Mouse (Mus musculus) spleen, postnatal 10 days (tissue): ENCODE data around the gene Rnpepl1.

Source experiments
- DNase-seq, 2 experiments: peaks; one replicate each; pipeline ENCODE4 v3.0.0; 2021 to 2022; ENCODE audit warnings: low spot score in 2 of 2

Gene Rnpepl1

GRCm38 (mm10) chr1:92906779-92907631, 3.6 kb upstream of the Rnpepl1 start, which contains the start of gene Dusp28:
TSS of gene Dusp28 (plus strand) at chr1:92906981.
- DNase-seq, result peak; percentile 81 to 91

GRCm38 (mm10) chr1:92907632-92908360, 2.8 kb upstream of the Rnpepl1 start:
- no peak for DNase-seq

DNA sequence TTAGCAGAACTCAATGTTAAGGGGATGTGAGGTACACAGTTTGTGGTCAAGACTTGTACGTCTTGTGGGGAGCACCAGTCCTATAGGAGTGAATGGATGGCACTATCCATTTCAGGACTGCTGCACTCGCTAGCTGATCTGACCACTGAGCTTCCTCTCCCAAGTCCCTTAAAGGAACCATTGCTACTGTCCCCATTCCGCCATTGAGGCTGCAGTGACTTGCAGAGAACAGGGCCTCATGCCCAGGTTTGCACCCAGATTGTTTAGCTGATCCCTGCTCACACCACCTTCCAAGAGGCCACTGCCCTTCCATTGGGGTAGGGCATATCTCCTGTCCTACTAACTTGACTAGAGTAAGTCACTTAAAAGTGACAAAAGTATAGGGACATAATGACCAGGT, 1.9 kb upstream of the Rnpepl1 start:
- DNase-seq, result no peak

DNA sequence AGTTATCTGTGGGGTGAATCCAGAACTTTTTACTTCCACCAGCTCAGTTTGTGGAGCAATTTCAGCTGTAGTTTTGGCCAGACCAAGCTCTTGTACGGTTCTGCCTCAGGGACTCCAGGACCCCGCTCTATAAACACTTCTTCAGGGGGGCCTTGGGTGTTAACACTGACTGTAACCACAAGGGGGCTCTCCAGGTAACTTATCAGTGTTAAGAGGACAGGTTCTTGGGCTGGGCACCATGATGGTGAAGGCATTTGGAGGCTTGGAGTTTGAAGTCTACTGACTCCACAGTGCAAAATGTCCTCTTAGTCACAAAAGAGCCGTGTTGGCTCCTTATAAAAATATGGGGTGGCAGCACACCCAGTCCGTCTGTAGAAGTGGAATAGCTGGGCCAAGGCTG, 1.5 kb upstream of the Rnpepl1 start:
- no peak for DNase-seq

DNA sequence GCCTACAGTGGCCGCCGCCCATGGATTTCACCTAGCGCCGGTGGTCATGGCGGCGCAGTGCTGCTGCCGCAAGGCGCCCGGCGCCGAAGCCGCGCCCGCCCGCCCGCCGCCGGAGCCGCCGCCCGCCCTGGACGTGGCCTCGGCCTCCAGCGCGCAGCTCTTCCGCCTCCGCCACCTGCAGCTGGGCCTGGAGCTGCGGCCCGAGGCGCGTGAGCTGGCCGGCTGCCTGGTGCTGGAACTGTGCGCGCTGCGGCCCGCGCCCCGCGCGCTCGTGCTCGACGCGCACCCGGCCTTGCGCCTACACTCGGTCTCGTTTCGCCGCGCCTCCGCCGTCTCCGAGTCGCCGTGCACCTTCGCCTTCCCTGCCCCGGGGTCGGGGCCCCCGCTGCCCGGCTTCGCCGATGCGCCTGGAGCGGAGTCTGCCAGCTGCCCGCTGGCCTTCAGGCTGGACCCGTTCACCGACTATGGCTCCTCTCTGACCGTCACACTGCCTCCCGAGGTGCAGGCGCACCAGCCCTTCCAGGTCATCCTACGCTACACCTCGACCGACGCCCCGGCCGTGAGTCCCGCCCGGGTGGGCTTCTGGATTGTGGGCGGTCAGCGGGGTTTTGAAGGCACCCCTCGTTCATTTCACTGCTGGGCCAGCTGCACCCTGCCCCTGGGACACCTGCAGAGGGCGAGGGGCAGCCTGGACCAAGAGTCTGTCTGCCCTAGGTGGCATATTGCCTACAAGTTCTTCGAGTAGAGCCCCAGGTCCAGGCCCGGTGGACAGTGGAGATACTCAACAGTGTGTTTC, 540 bp downstream of the Rnpepl1 start:
- peak; percentile 68 to 73 for DNase-seq

DNA sequence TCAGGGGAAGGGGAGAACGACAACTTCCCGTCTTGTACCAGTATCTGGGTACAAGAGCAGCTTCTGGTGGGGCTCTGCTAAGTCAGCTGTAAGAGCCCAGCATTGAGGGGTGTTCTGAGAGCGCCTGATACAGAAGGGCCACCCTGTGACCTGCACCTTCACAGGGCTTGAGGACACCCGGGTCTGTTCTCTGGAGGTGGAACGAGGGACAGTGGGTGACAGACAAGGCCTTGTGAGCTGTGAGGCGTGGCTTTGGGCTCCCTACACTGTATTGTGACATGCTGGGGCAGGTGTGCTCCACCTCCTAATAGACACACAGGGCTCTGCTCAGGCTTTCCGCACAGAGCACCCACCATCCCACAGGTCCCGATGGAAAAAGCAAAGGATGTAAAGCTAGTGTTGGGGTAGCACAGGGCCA, 1.1 kb downstream of the Rnpepl1 start:
- DNase-seq, result no peak

- DNase-seq, result no peak
Observed at GRCm38 (mm10) chr1:92912286-92912685, 1.7 kb downstream of the Rnpepl1 start.

- DNase-seq, result no peak
Observed at GRCm38 (mm10) chr1:92914239-92914638, 3.7 kb downstream of the Rnpepl1 start.

DNA sequence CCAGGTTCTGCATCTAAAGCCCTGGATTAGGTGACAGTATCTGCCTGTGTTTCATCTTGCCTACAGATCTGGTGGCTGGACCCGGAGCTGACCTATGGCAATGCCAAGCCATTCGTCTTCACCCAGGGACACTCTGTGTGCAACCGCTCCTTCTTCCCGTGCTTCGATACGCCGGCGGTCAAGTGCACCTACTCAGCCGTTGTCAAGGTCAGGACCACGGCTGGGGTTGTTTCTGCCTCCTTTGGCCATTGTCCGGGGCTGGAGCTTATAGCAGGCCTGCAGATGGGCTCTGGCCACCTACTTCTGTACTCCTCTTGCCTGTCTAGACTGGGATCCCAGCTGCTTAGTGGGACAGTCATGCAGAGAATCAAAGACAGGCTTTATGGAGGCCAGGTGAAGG, 4.4 kb downstream of the Rnpepl1 start:
- no peak for DNase-seq

DNA sequence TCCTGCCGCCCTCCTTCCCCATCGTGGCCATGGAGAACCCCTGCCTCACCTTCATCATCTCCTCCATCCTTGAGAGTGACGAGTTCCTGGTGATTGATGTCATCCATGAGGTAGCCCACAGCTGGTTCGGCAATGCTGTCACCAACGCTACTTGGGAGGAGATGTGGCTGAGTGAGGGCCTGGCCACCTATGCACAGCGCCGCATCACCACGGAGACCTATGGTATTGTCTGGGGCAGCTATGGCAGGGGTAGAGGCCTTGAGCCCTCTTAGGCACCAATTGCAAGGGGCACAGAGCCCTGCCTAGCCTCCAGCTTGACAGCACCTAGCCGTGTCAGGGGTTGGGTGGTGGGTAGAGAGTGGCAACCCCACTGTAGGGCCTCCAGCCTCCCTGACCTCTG, 6.1 kb downstream of the Rnpepl1 start:
- no peak for DNase-seq

GRCm38 (mm10) chr1:92919151-92919550, 8.6 kb downstream of the Rnpepl1 start:
- peak in 1 of 2 experiments; percentile 12 for DNase-seq

DNA sequence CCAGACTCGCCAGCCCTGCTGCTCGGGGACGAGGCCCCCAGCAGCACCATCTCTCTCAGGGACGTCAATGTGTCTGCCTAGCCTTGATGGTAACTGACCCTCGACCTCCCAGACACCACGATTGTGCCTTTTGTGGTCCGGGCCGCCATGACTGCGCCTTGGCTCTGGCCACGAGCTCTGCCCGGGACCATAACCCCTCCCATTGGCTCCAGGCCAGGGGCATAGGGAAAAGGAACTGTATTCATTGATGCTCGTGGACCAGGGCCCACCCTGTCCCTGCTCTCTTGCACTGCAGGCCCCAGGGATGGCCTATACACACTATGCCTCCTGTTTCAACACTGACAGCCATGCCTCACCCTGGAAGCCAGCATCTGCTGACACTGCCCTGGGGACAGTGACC, 9.2 kb downstream of the Rnpepl1 start:
- DNase-seq, result peak in 1 of 2 experiments; percentile 15

DNA sequence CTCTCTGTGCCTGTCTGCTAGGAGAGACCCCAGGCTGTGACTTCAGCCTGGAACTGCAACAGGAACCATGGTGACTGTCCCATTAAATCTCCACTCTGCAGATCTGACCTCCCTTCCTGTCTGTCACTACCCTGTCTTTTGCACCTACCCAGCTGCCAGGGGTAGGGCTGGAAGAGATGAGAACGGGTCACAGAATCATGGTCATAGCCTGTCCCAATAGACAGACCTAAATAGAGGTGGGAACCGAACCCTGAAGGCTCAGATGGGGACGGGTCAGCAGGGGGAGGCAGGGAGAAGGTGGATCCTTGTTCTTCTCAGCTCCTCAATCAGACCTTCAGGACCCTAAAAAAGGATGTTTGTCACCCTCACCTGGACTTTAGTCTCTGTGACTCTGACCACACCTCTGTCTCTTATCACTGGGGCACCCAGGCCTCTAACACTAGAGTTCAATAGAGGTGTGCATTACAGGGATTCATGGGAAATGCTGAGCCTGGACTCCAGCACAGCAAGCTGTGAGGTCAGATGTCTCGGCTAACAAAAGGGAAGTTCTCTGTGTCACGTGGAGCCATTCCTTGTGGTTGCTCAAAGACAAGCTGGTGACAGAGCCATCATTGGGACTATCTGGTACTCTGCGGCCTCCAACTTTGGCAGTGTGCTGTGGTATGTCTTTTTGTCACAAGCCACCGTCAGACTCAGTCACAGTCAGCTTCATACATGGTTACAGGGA, 10.1 kb downstream of the Rnpepl1 start:
- no peak for DNase-seq

DNA sequence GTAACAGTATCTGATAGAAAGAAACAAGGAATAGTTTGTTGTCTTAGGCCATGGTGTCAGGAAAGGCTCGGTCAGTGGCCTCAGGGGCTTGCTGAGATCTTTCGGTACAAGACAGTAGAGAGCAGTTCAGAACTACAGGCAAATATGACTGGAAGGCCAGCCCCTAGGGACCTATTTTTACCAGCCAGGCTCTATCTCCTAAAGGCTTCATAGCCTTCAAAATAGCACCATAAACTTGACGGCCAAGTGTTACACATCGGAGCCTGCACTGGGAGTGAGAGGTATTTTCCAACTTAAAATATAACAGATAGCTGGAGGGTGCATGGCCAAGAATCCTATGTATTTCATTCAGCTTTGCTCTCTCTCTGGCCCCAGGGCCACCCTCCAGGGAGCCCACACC, 10.9 kb downstream of the Rnpepl1 start:
- DNase-seq, result no peak

- no peak for DNase-seq
Observed at GRCm38 (mm10) chr1:92930171-92930706, 19.7 kb downstream of the Rnpepl1 start.

- DNase-seq, result no peak
Observed at GRCm38 (mm10) chr1:92933611-92934010, 23.0 kb downstream of the Rnpepl1 start.

DNA sequence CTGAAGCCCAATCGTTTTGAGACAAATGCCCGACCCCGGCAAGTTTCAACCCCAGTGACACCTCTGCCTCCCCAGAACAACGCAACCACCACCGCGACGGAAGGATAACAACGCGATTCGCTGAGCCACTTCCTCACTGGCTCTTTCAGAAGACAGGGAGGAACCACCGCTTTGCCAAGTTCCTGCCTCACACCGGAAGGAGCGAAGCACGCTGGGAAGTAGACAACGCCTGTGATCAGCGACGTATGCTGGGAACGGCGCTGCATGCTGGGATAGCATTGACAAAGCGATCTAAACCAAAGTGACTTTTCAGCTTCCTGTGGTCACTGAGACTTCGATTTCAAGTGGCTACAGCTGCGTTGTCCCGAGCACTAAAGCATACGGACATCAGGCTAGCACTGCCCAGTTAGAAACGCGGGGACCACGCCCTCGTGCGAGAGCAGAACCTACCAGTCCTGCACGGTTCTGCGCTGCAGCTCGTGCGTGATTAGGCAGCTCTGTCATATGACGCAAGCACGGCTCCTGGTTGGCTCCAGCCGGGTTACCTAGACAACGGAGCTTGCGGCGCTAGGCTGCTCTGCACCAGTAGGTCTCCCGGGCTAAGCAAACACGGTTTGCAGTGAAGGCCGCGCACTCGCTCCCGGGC, 23.7 kb downstream of the Rnpepl1 start, which contains the start of gene Capn10:
TSS of gene Capn10 (plus strand) at position 195 of the 646 bp plus-strand sequence.
- DNase-seq, result peak; percentile 87 to 92

DNA sequence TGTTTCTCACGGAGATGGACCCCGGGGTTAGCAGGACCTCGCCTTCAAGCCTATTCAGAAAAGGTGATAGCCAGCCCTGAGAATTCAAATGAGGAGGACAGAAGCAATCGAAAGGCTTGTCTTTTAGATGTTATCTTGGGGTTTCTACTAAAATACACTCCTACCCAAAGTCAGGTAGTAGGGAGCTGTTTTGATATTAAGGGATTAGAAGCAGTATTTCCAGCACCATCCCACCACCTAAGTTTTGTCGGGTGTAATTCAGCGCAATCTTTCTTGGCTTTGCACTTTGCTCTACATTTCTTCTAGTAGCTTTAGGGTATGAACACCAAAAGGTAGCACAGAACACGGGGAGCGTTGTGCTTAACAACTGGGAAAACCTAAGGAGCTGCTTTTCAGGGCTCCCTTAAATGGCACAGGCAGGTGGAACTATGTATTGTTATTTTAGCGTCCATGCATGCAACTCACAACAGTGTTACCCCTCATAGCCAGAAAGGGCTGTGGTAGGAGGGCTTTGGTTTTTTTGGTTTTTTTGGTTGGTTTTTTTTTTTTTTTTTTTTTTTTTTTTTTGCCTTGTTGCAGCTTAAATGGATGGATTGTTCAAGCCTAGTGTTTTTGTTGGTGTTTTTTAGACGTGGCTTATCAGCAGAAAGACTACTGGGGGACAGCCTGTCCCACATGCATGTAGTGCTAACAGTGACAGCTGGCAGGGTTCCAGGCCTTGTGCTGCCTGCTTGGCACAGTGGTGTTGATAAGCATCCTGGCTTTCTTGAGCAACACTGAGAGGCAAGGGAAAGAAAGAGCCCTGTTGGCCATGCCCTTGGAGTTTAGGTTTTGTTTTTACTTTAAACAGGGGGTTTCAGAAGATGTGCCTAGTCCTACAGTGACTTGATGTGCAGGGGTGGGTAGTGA, 24.7 kb downstream of the Rnpepl1 start:
- DNase-seq, result peak; percentile 43 to 79

DNA sequence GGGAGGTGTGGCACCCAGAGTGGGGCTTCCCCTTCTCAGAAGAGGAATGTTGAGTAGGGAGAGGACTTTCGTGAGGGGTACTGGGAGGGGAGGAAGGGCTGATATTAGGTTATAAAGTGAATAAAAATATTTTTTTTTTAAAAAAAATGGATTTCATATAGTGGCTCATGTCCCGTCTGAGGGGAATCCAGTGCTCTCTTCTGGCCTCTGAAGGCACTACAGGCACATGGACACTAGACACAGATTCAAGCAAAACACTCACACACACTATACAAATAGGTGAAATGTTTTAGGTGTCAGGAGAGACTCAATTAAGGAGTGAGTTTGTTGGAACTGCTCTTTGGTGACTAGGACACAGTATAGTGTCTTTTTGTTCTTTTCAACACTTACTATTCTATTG, 25.4 kb downstream of the Rnpepl1 start:
- DNase-seq, result no peak
